Mouse (Mus musculus): Measurements from ENCODE around the gene Cx3cl1. TPM values are rescaled to one million over a fixed set of nuclear protein-coding genes. Genes with fewer than 3 reads are reported as not detected.
A peak's percentile ranks its signal among the peaks of the same experiment; 100 is the strongest.

Gene Cx3cl1
- polyA plus RNA-seq, 1 experiment: 148 TPM

- DNase-seq: no peak
- Histone ChIP-seq H3K27me3 (replicated peaks; ENCODE audit: control insufficient read depth, insufficient read depth, low read length) (no peaks in the 10 kb centered on the region), H3K4me3 (ENCODE audit: insufficient read depth, low read depth, low read length) (no peak within 1 kb of the TSS), H3K4me1 (ENCODE audit: control insufficient read depth, insufficient read depth, low read length) (0 out of 2 replicates have a peak, but pooled peaks cover 2% of the 10 kb centered on the region), H3K36me3 (ENCODE audit: control insufficient read depth, insufficient read depth, low read length) (no peaks in the 10 kb centered on the region), H3K27ac (ENCODE audit: insufficient read depth, low read depth, low read length) (no peak within 1 kb of the TSS)
- 71% methylated on average over 3 of the region's 3 CpGs for WGBS
- no peak for TF ChIP-seq CTCF (conservative IDR thresholded peaks at IDR 0.05; ENCODE audit: insufficient read depth, insufficient read length, low read depth, low read length)
- no peak for TF ChIP-seq POLR2A (IDR thresholded peaks at IDR 0.05; ENCODE audit: low read depth, low read length)
Observed at GRCm38 (mm10) chr8:94810153-94810552, 38.3 kb downstream of the Cx3cl1 start, which contains the start of gene Ccl17. Gene Ccl17 (plus strand): TSS chr8:94810453.

GRCm38 (mm10) chr8:94810855-94811254, 39.0 kb downstream of the Cx3cl1 start:
- 84% methylated on average over 5 of the region's 5 CpGs for WGBS
- no peaks in the 10 kb centered on the region for H3K27me3 ChIP-seq (replicated peaks; ENCODE audit: control insufficient read depth, insufficient read depth, low read length)
- H3K27ac ChIP-seq (ENCODE audit: insufficient read depth, low read depth, low read length): no peak overlapping the region
- TF ChIP-seq CTCF (conservative IDR thresholded peaks at IDR 0.05; ENCODE audit: insufficient read depth, insufficient read length, low read depth, low read length) (no peak), POLR2A (IDR thresholded peaks at IDR 0.05; ENCODE audit: low read depth, low read length) (no peak)
- H3K4me1 ChIP-seq (ENCODE audit: control insufficient read depth, insufficient read depth, low read length): 0 out of 2 replicates have a peak, but pooled peaks cover 2% of the 10 kb centered on the region
- no peak for DNase-seq
- H3K36me3 ChIP-seq (ENCODE audit: control insufficient read depth, insufficient read depth, low read length): no peaks in the 10 kb centered on the region
- H3K4me3 ChIP-seq (ENCODE audit: insufficient read depth, low read depth, low read length): no peak overlapping the region

- Histone ChIP-seq H3K36me3 (ENCODE audit: control insufficient read depth, insufficient read depth, low read length) (no peaks in the 10 kb centered on the region), H3K4me1 (ENCODE audit: control insufficient read depth, insufficient read depth, low read length) (0 out of 2 replicates have a peak, but pooled peaks cover 2% of the 10 kb centered on the region), H3K27ac (ENCODE audit: insufficient read depth, low read depth, low read length) (no peak overlapping the region), H3K4me3 (ENCODE audit: insufficient read depth, low read depth, low read length) (no peak overlapping the region), H3K27me3 (replicated peaks; ENCODE audit: control insufficient read depth, insufficient read depth, low read length) (no peaks in the 10 kb centered on the region)
- no peak for TF ChIP-seq POLR2A (IDR thresholded peaks at IDR 0.05; ENCODE audit: low read depth, low read length)
- no peak for TF ChIP-seq CTCF (conservative IDR thresholded peaks at IDR 0.05; ENCODE audit: insufficient read depth, insufficient read length, low read depth, low read length)
- DNase-seq: no peak
- 81% methylated on average over 6 of the region's 6 CpGs for WGBS
Observed at GRCm38 (mm10) chr8:94811654-94812053, 39.8 kb downstream of the Cx3cl1 start.

- Histone ChIP-seq H3K4me1 (ENCODE audit: control insufficient read depth, insufficient read depth, low read length) (0 out of 2 replicates have a peak, but pooled peaks cover 2% of the 10 kb centered on the region), H3K27ac (ENCODE audit: insufficient read depth, low read depth, low read length) (no peak overlapping the region), H3K4me3 (ENCODE audit: insufficient read depth, low read depth, low read length) (no peak overlapping the region), H3K27me3 (replicated peaks; ENCODE audit: control insufficient read depth, insufficient read depth, low read length) (no peaks in the 10 kb centered on the region), H3K36me3 (ENCODE audit: control insufficient read depth, insufficient read depth, low read length) (no peaks in the 10 kb centered on the region)
- TF ChIP-seq POLR2A (IDR thresholded peaks at IDR 0.05; ENCODE audit: low read depth, low read length) (no peak), CTCF (conservative IDR thresholded peaks at IDR 0.05; ENCODE audit: insufficient read depth, insufficient read length, low read depth, low read length) (peak; percentile 47)
- DNase-seq: peak; percentile 92
- WGBS: 34% methylated on average over 6 of the region's 6 CpGs
Observed at GRCm38 (mm10) chr8:94812645-94813098, 40.9 kb downstream of the Cx3cl1 start.

GRCm38 (mm10) chr8:94814556-94814955, 42.7 kb downstream of the Cx3cl1 start:
- H3K27me3 ChIP-seq (replicated peaks; ENCODE audit: control insufficient read depth, insufficient read depth, low read length): no peaks in the 10 kb centered on the region
- DNase-seq: peak; percentile 43
- 0 out of 2 replicates have a peak, but pooled peaks cover 2% of the 10 kb centered on the region for H3K4me1 ChIP-seq (ENCODE audit: control insufficient read depth, insufficient read depth, low read length)
- WGBS: 0% methylated on average over 1 of the region's 1 CpGs
- no peak overlapping the region for H3K4me3 ChIP-seq (ENCODE audit: insufficient read depth, low read depth, low read length)
- TF ChIP-seq POLR2A (IDR thresholded peaks at IDR 0.05; ENCODE audit: low read depth, low read length) (no peak), CTCF (conservative IDR thresholded peaks at IDR 0.05; ENCODE audit: insufficient read depth, insufficient read length, low read depth, low read length) (peak; percentile 35; the same call in 1 of the 2 replicates)
- no peaks in the 10 kb centered on the region for H3K36me3 ChIP-seq (ENCODE audit: control insufficient read depth, insufficient read depth, low read length)
- H3K27ac ChIP-seq (ENCODE audit: insufficient read depth, low read depth, low read length): no peak overlapping the region

GRCm38 (mm10) chr8:94817933-94818332, 46.1 kb downstream of the Cx3cl1 start:
- Histone ChIP-seq H3K27me3 (replicated peaks; ENCODE audit: control insufficient read depth, insufficient read depth, low read length) (no peaks in the 10 kb centered on the region), H3K4me3 (ENCODE audit: insufficient read depth, low read depth, low read length) (no peak overlapping the region), H3K27ac (ENCODE audit: insufficient read depth, low read depth, low read length) (no peak overlapping the region), H3K4me1 (ENCODE audit: control insufficient read depth, insufficient read depth, low read length) (no peaks in the 10 kb centered on the region), H3K36me3 (ENCODE audit: control insufficient read depth, insufficient read depth, low read length) (no peaks in the 10 kb centered on the region)
- no peak for DNase-seq
- no peak for TF ChIP-seq CTCF (conservative IDR thresholded peaks at IDR 0.05; ENCODE audit: insufficient read depth, insufficient read length, low read depth, low read length)
- TF ChIP-seq POLR2A (IDR thresholded peaks at IDR 0.05; ENCODE audit: low read depth, low read length): no peak
- 82% methylated on average over 11 of the region's 11 CpGs for WGBS

- no peaks in the 10 kb centered on the region for H3K27me3 ChIP-seq (replicated peaks; ENCODE audit: control insufficient read depth, insufficient read depth, low read length)
- H3K27ac ChIP-seq (ENCODE audit: insufficient read depth, low read depth, low read length): no peak overlapping the region
- WGBS: 86% methylated on average over 6 of the region's 6 CpGs
- no peak for DNase-seq
- no peaks in the 10 kb centered on the region for H3K4me1 ChIP-seq (ENCODE audit: control insufficient read depth, insufficient read depth, low read length)
- no peak overlapping the region for H3K4me3 ChIP-seq (ENCODE audit: insufficient read depth, low read depth, low read length)
- TF ChIP-seq POLR2A (IDR thresholded peaks at IDR 0.05; ENCODE audit: low read depth, low read length) (no peak), CTCF (conservative IDR thresholded peaks at IDR 0.05; ENCODE audit: insufficient read depth, insufficient read length, low read depth, low read length) (no peak)
- H3K36me3 ChIP-seq (ENCODE audit: control insufficient read depth, insufficient read depth, low read length): no peaks in the 10 kb centered on the region
Observed at GRCm38 (mm10) chr8:94819671-94820179, 47.9 kb downstream of the Cx3cl1 start.
